Mouse (Mus musculus): ENCODE measurements around the gene Trim63. TPM values are rescaled to one million over a fixed set of nuclear protein-coding genes. Genes with fewer than 3 reads are reported as not detected.
"Not testable (repeated sequence)": the region's sequence is repeated elsewhere in the genome, so short reads cannot be mapped to it uniquely, and the experiment has no call there.

Trim63 gene
- total RNA-seq, 2 experiments from 2014 or later: not detected

DNA sequence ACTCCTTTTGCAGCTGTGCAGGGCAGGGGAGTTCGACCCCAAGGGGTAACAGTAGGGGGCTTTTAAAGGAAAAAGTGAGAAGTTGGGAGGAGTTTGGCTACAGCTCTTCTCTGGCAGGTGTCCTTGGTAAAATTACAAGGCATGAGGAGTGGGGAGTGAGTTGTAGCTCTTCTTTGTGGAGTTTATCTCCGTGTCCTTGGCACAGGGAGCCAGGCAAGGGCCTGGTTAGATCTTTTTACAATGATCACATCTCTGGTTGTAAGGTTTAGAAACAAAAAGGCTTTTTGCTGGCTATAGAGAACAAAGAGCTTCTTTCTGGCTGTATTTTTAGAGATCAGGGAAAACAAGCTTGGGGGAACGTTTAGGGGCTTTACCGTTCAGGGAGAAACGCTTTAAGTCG lies 26.3 kb downstream of the Trim63 start:
- not testable (repeated sequence) for ATAC-seq (replicated peaks; ENCODE audit: poor library complexity)

DNA sequence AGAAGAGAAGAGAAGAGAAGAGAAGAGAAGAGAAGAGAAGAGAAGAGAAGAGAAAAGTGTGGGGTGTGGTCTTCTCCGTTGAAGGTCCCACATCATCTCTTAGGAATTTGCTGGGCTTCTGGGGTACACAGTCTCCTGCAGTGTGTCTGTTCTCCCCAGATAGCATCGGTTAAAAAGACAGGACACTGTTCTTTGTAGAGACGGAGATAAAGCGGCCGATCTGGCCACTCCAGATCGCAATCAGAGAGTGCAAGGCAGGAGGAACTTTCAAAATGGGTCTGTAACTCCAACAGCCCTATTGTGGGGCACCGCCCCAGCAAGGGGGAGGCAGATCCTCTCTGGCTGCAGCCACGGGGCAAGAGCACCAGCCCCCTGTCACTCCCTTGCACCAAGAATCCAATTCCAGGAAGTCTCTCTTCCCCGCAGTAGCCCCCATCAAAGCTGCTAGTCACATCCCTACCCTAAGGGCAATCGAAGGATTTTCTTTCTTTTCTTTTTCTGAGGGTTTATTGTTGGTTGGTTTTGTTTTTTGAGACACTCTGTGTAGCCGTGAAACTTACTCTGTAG lies 27.4 kb downstream of the Trim63 start:
- no peak for ATAC-seq (replicated peaks; ENCODE audit: poor library complexity)

DNA sequence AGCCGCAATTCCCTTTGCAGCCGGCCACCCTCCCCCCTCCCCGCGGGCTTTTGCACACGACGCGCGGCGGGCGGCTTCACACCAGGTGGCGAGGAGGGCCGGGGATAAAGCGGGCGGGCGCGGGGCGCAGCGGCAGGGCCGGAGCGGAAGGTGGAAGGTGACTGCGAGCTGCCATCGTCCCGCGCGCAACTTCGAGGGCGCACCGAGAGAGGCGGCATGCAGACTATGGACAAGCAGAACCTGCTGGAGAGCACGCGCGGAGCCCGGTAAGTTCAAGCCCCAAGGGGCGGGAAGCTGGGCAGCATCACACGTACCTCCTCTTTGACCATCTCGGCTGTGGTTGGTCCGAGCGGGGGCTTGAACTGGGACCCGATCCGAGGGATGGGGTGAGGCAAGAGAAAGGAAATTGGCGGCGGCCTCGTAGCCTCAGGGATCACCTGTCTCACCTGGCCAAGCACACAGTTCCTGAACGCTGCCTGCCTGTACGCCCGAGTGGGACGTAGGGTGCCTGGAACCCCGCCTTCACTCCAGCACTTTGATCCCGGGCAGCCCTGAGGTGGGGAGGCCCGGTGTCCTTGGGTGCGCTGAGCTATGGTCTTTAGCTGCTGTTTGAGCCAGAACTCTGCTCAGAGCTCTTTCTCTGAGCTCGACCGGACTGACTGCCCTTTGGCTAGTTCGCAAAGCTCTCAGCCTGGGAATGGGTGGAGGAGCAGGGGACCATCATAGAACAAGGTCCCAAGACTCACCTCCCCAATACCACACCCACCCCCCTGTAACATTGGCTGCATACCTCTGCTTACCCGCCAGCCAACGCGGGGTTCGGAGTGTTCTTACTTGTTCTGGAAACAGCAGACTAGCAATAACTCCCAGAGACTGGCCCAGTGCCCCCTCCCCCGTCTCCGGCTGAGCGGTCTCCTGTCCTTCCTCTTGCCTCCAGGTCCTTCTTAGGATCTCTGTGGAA lies 28.4 kb downstream of the Trim63 start, which contains the start of gene Slc30a2:
Gene Slc30a2 (plus strand): TSS at position 111 of the 961 bp plus-strand sequence.
- ATAC-seq (replicated peaks; ENCODE audit: poor library complexity): peak; percentile 31; the same call in 1 of the 2 replicates

DNA sequence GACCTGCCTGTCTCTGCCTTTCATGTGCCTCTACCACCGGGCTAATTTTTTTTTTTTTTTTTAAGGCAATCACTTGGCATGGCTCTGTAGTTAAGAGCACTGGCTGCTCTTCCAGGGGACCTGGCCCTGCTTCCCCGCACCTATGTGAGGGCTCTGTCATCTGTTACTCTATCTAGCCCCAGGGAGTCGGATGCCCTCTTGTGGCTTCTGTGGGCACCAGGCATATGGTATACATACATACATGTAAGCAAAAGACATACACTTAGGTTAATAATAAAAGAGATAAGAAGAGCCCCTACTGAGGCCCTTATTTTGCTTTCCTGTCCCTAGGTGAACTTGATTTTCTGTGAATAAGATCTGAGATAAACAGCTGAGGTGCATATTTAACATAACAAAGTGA lies 29.7 kb downstream of the Trim63 start:
- no peak for ATAC-seq (replicated peaks; ENCODE audit: poor library complexity)

DNA sequence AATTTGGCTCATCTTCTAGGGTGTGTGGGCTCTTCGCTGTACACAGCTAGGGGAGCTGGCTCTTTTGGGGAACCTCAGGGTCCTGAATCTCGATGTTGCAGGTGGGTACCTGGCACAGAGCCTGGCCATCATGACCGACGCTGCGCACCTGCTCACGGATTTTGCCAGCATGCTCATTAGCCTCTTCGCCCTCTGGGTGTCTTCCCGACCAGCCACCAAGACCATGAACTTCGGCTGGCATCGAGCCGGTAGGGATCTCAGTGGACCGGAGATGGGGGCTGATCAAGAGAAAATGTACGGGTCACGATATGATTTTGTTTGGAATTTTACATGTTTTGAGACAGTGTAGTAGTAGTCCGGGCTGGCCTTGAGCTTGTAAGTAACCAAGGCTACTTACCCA lies 30.9 kb downstream of the Trim63 start:
- ATAC-seq (replicated peaks; ENCODE audit: poor library complexity): no peak

DNA sequence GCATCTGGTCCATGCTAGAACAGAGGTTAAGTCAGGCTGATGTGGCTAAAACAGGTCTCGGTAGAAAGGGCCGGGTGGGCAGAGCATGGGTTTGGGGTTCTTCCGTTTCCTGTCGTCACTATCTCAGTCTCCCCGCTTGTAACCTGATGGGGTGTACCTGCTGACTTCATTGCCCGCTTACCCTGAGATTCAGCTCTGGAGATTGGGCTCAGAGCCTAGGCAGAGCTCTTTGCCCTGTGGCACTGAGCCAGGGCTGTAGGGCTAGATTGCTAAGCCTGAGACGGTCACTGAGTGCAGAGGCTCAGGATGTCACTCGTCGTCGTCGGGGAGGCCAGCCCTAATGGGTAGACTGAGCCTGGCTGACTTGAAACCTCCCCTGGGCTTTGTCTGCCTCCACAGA lies 33.2 kb downstream of the Trim63 start:
- no peak for ATAC-seq (replicated peaks; ENCODE audit: poor library complexity)

DNA sequence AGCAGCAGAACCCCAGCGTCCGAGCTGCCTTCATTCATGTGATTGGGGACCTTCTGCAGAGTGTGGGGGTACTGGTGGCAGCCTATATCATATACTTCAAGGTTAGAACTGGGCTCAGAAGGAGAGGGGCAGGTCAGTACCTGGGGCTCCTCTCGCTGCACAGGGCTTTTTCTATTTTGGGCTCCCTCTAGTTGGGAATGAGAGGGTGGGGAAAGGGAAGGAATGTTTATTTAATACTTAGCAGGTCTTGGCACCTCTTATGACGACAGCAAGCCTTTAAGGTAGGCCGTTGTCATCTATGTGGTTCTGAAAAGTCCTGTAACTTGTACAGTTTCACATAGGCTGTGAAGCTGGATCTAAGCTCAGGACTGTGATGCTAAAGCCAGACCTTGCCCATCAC lies 33.6 kb downstream of the Trim63 start:
- no peak for ATAC-seq (replicated peaks; ENCODE audit: poor library complexity)

DNA sequence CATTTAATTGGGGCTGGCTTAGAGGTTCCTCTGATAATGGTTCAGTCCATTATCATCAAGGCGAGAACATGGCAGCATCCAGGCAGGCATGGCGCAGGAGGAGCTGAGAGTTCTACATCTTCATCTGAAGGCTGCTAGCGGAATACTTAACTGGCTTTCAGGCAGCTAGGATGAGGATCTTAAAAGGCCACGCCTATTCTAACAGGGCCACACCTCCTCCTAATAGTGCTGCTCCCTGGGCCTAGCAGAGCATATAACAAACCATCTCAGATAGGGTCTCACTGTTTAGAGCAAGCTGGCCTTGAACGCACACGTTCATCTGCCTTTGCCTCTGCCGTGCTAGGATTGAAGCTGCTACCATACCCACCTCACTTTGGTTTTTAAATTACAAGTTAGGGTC lies 34.9 kb downstream of the Trim63 start:
- ATAC-seq (replicated peaks; ENCODE audit: poor library complexity): no peak

DNA sequence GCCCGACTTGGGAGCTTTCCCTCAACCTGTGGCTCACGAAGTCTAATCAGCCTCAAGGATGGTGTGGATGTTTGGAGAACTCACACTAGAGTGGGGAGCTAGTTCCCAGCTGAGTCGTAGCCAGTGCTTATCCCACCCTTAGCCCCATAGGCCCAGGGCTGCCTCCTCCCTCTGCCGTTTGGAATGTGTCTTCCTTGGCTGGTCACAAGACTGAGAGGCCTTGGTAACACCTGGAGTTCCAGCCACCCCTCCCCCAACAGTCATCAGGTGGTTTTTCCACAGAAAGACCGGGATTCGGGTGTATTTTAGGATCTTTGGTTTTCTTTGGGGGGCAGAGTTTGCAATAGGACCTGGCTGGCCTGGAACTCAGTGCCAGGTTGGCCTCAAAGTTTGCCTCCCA lies 35.7 kb downstream of the Trim63 start:
- ATAC-seq (replicated peaks; ENCODE audit: poor library complexity): no peak

DNA sequence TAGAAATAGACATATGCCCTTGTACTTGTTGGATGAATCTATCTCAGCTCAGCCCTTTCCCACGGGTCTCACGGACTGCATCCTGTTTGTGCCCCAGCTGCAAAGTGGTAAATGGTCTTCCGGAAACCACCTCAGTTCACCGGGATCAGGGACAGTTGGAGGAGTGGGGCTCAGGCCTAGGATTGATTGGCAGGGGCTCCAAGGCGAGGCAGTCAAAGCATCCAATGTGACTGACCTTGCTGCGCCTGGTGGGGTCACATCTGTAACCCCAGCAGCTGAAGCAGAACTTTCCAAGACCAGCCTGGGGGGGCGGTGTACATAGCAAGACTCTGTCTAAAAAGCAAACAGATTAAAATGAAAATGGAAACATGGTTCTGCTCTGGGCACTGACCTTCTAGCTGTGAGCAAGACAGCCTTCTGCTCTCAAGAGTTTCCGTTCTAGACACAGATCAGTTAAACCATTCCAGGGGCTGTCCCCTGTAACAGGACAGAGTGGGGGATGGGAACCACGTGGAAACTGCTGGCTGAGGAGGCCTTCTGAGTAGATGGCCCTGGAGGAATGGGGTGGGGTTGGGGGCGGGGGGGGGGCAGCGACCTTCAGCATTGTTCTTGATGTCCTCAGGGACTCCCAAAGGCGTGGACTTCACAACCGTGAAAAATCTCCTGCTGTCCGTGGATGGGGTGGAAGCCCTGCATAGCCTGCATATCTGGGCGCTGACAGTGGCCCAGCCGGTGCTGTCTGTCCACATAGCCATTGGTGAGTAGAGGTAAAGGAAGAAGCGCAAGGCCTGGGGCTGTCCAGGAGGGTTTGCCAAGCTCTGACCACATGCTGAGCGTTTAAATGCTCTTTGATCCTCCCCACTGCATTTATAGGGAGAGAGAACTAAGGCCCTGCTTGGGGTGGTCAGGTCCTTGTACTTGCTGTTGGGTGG lies 36.7 kb downstream of the Trim63 start:
- no peak for ATAC-seq (replicated peaks; ENCODE audit: poor library complexity)

DNA sequence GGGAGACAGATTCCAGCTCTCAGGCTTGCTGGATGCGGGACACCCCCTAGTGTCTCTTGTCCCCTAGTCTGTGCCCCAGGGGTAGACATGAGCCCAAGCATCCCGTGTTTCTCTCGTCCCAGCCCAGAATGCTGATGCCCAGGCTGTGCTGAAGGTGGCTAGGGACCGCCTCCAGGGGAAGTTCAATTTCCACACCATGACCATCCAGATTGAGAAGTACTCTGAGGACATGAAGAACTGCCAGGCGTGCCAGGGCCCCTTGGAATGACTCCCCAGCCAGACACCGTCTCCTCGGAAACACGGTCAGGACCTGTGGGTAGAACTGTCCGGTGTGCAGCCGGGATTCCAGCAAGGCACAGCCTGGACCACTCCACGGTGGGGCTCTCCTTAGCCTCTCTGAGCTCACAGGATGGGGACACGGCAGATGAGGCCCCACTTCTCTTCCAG lies 37.4 kb downstream of the Trim63 start:
- no peak for ATAC-seq (replicated peaks; ENCODE audit: poor library complexity)

DNA sequence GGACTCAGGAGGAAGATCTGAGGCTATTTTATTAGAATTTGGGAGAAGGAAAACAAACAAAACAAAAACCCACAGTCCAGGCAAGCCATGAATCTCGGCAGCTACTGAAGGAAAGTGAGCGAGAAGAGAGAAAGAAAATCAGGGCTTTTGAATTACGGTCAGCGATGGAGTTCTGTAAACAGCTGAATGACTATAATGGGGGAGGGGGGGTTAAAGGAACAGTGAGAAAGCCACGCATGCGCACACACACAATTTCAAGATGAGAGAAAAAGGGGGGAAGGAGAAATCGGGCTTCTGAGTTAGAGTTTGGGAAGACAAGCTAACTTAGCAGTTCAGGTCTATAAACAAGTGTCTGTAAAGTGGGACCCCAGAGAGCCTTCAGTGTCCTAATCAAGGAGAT lies 38.0 kb downstream of the Trim63 start:
- no peak for ATAC-seq (replicated peaks; ENCODE audit: poor library complexity)

DNA sequence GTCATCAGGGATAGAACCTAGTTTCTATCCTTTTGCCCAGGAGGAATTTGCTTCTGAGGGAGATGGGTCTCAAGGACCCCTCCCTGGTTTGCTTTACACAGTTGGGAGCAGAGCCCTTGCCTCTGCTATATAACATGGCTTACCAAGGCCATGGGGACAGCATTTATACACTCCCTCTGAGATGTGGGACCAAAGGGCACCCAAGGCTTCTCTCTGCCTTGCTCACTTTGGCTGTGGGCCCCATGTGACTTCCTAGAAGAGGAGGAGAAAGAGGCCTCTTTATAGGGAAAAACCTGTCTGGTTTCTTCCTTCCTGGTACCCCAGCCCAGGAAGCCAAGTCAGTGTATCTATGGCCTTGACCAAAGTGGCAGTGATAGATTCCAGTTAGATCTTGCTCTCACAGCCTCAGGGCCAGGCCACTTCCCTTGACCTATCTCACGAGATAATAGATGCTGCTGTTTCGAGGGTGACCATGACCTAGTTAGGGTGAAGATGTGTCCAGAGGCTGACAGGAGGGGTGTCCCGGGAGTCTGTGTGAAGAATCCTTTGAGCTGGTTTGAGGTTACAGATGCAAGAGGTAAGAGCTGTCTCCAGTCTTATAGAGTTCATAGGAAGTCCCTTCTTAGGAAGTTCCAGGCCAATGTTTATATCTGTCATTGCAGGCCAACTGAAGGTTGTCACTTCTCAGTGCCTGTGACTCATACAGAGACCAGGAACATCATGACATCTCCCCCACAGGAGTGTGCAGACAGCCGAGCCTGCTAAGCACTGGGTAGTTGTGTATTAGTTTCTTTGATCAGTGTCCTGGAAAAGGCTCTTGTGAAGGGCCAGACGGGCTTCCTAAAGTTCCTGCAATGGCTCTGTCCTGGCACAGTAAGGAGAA lies 38.8 kb downstream of the Trim63 start:
- ATAC-seq (replicated peaks; ENCODE audit: poor library complexity): no peak

DNA sequence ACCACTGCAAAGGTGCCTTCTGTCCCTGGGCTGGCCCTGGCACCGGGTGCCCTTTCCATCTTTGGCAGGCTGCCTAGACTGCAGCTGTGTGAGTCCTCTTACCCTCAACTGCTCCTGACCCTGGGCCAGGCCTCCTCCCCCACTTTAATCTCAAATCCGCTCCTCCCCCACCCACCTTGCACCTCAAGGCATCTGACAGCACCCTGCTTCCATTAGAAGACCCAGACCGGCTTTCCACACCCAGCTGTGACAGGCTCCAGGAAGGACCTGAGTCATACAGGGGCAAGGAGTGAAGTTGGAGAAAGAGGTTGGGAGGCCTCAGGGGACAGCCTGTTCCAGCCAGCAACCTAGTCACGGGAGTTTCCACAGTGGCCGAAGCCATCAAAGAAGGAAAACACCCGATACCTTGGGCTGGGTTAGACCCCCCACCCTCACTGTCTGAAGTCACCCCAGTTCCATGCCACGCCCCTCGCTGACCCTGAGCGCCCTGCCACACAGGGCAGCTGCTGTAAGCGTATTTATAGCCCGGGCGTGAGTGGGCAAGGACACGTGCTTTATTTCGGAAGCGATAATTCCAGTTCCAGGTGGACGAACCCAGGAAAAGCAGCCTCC lies 41.0 kb downstream of the Trim63 start:
- no peak; the same call in 1 of the 2 replicates for ATAC-seq (replicated peaks; ENCODE audit: poor library complexity)

DNA sequence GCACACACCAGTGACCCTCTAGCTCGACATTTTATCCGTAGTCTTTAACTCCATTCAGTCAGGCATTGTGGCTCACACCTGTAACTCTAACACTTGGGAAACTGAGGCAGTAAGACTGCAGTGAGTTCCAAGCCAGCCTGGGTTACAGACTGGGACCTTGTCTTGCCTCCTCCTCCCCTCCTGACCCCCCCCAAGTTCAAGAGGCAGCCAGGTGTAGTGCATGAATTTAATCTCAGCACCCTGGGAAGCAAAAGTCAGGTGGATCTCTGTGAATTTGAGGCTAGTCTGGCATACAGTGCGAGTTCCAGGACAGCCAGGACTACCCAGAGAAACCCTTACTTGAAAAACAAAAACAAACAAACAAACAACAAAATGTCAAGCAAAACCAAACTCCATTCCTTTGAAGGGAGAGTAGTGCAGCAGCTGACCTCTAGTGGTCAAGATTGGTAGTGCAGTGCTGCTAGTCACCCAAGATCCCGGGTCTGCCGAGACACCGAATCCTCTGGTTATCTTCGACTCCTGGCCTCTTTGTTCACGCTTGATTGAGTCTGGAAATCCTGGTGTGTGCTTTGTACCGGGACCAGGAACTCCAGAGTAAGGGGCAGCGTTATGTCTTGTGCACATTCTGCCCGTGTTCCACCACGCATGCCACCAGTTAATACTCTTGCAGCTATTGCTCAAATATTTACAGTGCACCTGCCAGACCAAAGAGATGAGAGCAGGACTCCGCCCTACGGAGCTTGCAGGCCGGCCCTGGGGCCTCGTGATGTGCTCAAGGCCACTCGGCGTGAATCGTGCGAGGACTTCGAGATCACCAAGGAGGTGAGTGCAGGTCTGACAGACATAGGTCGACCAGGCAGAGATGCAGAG lies 41.9 kb downstream of the Trim63 start:
- peak; percentile 86 for ATAC-seq (replicated peaks; ENCODE audit: poor library complexity)

DNA sequence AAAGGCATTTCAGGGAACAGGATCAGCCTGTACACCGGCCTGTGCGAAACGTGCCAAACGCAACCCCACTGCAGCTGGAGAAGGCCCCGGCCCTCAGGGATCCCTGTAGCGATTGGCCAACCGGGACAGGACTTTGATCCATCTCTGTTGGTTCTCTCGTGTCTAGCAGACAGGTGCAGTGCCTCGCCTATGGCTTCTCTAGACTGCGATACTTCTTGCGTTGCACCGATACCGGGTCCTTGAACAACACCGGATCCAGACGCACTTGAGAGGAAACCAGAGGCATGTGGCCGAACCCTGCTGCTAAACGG lies 42.5 kb downstream of the Trim63 start:
- ATAC-seq (replicated peaks; ENCODE audit: poor library complexity): no peak

DNA sequence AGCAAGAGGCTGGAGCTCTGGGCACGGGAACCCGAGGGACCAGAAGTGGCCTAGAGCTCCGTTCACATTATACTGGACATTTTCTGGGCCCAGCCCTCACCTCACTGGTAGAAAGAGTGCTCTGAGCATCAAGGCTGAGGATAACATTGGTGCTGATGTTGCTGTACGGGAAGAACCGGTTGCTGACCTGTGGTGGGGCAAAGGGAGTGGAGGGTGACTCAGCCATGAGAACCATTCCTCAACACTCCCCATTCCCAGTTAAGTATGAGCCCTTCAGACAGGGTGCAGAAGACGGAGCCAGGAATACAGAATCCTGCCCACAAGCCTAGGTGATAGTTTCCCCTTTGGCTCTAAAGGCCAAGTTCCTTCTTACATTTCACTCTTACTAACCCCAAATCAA lies 44.7 kb downstream of the Trim63 start:
- no peak for ATAC-seq (replicated peaks; ENCODE audit: poor library complexity)

DNA sequence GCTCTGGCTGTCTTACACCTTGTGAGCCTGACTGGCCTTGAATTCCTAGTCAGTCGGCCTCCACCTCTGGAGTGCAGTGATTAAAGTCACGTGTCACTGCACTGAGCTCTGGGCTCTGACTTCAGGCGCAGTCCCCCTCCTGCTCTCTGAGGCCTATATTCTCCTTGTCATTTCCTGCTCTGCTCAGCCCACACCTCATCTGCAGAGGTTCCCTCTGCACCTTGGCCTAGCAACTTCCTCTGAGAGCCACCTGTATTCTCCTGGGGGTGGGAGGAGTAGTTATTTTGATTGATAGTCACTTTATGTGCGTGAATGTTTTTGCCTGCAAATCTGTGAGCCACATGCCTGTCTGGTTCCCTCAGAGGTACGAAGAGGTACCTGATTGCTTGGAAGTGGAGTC lies 46.3 kb downstream of the Trim63 start:
- ATAC-seq (replicated peaks; ENCODE audit: poor library complexity): no peak

DNA sequence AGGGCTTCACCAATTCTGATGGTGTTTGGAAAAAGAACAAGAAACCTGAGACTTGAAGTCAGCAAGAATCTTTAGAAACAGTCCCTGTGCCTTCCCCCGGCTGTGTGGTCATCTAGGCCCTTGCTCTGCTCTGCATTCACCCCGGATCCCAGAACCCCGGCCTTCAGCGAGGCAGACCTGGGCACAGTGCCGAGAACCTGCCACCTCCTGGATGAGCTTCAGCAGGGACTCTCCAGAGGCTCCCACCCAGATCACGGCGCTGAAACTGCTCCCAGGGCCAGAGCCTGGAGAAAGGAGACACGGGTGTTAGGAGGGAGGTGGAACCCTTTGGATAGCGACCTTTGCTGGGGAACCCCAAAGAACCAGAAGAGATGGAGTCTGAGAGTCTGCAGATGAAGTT lies 47.2 kb downstream of the Trim63 start:
- ATAC-seq (replicated peaks; ENCODE audit: poor library complexity): no peak
